Mouse (Mus musculus) layer of hippocampus, adult 9-11 months (tissue): ENCODE data around the gene Fibcd1.

Source experiments
- DNase-seq: peaks from one replicate; pipeline ENCODE4 v3.0.0; 2022

Gene Fibcd1

DNA sequence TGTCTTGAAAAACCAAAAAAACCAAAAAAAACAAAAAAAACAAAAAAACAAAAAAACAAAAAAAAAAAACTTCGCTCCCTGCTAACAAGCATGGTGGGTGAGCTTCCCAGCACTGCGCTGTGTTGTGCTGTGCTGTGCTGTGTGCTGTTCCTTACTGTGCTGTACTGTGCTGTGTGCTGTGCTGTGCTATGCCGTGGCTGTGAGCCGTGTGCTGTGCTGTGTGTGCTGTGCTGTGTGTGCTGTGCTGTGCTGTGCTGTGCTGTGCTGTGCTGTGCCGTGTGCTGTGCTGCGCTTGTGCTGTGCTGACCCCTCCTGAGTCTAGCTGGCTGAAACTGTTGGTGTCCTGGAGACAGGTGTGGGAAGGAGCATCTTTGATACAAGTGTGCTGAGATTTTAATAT lies 78.7 kb downstream of the Fibcd1 start:
- DNase-seq = no peak
